Mouse (Mus musculus) embryonic fibroblast, embryonic 13.5 days (primary cell): Measurements from ENCODE around the gene Baz2a. TPM values are rescaled to one million over a fixed set of nuclear protein-coding genes. Genes with fewer than 3 reads are reported as not detected.

Experiments used
- H3K27ac ChIP-seq: 2 replicates; pipeline ENCODE4 v1.5.1; 2012; ENCODE audit warnings: low read length, control low read depth, inconsistent platforms; ENCODE audit not compliant: insufficient read depth
- H3K4me1 ChIP-seq: 2 replicates; pipeline ENCODE4 v1.6.1; 2011; ENCODE audit warnings: low read length; ENCODE audit not compliant: control insufficient read depth, insufficient read depth
- H3K4me3 ChIP-seq: 2 replicates; pipeline ENCODE4 v1.5.1; 2011; ENCODE audit warnings: mild to moderate bottlenecking, control low read depth, low read length; ENCODE audit not compliant: insufficient read depth
- CTCF ChIP-seq: IDR thresholded peaks from 2 replicates; pipeline ENCODE4 v1.5.1; 2011; ENCODE audit warnings: mild to moderate bottlenecking, control low read depth, low read length, moderate library complexity, borderline replicate concordance; ENCODE audit not compliant: insufficient read depth
- POLR2A ChIP-seq: IDR thresholded peaks from 2 replicates; pipeline ENCODE4 v1.6.1; 2011; ENCODE audit warnings: low read depth, mild to moderate bottlenecking, control low read depth, low read length, moderate library complexity
- polyA plus RNA-seq: library from polyadenylated mRNA; stranded (reverse); fragments of >200 nt; gene quantifications from 2 replicates; pipeline ENCODE4 v1.2.4, GENCODE M21; 2011; ENCODE audit warnings: low read depth; ENCODE audit not compliant: missing spikeins, insufficient read length

The Baz2a gene
- polyA plus RNA-seq, 1 experiment, result 32.4 TPM

DNA sequence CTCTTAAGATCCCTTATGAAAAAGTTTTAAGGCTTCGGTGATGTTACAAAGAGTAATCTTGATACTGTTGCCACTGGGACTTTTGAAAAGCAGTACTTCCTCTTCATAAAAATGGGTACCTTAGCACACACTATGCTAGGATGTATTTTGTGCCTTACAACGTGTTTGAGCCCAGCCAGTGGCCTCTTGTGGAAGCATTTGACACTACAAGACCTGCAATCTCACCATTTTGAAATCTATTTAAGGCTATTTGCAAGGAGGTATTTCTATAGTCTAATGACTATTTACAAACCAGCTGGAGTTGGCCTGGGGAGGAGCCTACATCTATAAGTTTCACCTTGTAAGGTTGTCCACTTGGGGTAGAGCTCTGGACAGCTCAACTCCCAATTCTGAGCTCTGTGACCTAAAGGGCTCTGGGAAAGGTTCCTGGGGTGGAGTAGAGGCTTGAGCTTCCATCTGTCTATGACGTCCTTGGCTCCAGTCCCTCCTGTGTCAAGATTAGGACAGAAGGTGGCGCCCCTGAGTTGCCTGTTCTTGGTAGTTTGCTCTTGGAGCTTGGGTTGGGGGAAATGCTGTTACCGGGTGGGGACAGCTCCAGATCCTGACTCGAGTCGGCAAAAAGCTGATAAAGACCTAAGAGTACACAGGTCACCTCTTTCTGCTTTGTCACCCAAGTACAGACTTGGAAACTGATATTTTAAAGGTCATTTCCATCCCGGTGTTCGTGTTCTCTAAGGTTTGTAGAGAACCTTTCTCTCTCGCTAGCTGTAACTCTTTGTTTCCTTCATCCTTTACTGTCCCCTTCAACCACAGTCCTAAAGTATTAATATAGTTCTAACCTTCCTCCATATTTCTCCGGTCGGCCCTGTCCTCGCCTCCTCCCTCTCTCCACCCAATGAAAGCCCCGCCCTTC, 470 bp upstream of the Baz2a start:
- TF ChIP-seq POLR2A, result peak; percentile 35
- TF ChIP-seq CTCF, result peak; percentile 65; the same call in 1 of the 2 replicates
- Histone ChIP-seq H3K4me3 (no peak overlapping the region), H3K4me1 (peaks cover 2% of the 10 kb centered on the region; the same call in 1 of the 2 replicates), H3K27ac (peak overlapping the region; percentile 88)

DNA sequence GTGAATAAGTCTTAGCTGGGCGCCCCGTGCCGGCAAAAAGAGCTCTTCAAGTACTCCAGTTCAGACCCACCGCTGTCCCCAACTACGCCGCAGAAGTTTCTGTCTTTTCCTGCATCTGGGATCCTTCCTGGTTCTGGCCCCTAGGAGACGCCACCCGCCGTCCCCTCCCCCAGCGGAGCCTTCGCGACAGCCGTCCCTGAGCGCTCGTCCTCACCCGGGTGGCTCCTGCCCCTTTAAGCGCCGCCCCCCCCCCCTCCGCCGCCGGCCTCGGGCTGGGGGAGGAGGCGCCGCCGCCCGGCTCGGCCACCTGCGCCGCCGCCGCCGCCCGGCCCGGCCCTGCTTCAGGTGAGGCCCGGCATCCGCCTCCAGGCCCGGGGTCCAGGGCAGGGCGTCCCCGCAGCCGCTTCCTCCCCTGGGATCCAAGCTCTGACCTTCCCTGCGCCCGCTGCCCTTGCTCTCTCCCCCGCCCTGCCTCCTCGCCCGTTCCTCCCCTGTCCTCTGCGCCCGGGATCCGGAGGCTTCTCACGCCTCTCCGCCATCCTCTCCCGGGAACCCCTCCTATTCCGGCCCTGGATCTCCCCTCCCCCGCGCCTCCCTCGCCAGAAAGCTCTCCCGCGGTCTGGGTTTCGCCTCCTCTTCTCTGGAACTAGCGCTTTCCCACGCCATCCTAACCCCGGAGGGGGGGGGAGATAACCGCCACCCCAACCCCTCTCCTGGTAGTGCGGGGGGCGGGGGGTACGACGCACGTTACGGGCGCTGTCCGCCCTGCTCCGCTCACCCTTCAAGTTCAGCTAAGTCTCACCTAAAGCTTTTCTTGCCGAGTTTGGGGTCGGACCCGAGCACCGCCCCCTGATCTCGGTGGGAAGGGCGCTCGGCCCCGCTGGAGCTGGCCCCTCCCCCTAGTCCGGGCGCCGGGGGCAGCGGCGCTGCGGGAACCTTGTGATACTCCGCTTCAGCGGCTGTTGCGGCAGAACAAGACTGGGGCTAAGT, 1.4 kb downstream of the Baz2a start:
- TF ChIP-seq CTCF (no peak), POLR2A (peak; percentile 48)
- Histone ChIP-seq H3K4me1 (peaks cover 5% of the 10 kb centered on the region; the same call in 1 of the 2 replicates), H3K4me3 (peak overlapping the region; percentile 51), H3K27ac (peak overlapping the region; percentile 89)

DNA sequence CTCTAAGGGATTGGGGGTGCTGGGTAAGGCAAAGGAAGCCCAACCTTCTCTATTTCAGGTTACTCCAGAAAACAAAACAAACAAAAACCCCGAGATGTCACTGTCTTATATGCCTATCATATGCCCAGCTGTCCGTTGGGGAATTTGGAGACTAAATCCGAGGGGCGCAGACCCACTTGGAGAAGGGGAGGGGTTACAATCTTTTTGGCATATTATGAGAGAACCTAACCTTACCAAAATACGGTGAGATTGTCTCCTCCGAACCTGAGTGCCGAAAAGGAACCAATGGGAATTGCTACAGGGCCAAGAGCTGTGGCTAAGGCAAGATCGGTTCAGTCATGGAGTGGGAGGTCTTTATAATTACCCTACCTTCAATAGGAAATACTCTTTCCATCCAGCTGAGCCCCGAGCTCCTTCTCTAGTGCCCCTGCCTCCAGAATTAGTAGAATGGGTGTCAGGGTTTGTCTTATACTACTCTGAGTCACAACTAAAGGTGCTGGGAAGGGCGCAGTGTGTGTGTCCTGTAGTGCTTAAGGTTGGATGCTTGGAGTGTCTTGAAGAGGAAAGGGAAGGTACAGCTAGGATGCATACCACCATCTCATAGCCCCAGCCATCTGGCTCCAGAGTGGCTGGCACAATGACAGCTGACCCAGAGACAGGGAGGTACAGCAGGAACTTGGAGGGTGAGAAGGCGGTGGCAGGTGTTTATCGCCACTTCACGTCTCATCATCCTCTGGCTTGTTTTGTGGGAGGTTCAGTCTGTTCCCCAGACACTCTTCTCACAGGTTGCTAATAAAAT, 2.3 kb downstream of the Baz2a start:
- 0 out of 2 replicates have a peak, but pooled peaks have one; percentile 9 for TF ChIP-seq POLR2A
- no peak for TF ChIP-seq CTCF
- peaks cover 5% of the 10 kb centered on the region; the same call in 1 of the 2 replicates for H3K4me1 ChIP-seq
- H3K27ac ChIP-seq, result peak overlapping the region; percentile 89

DNA sequence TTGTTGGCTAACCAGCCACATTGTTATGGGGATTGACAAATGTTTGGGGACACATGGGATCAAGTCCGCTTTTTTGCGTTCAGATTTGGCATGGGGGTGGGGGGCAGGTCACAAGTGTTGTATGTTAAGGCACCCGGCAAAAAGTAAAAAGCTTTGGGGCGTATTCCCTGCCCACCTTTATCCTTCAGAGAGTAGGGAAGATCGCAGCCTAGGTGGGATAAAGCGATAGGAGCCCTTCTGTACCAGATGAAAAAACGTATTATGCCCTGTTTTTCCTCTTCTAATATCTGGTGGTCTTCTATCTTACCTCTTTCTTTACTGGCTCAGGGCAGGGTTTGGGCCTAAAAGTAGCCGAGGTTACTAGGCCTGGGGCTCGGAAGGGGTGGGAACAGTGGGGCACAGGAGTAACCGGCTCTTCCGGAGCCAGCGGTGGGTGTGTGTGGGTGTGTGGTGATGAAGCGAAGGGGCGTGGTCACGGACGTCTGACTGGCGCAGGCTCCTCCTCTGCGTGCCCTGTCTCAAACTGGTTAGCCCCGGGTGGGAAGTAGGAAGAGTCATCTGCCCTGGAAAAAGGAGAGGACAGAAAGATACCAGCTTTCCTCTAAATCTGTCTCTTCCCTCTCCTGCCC, 3.1 kb downstream of the Baz2a start:
- Histone ChIP-seq H3K4me3 (peak overlapping the region; percentile 49; the same call in 1 of the 2 replicates), H3K27ac (0 out of 2 replicates have a peak overlapping the region, but pooled peaks have one; percentile 19), H3K4me1 (peaks cover 5% of the 10 kb centered on the region; the same call in 1 of the 2 replicates)
- TF ChIP-seq POLR2A (no peak), CTCF (no peak)

More for the DNA sequence above, 2.3 kb downstream of the Baz2a start:
- H3K4me3 ChIP-seq, result peak overlapping the region; percentile 49

DNA sequence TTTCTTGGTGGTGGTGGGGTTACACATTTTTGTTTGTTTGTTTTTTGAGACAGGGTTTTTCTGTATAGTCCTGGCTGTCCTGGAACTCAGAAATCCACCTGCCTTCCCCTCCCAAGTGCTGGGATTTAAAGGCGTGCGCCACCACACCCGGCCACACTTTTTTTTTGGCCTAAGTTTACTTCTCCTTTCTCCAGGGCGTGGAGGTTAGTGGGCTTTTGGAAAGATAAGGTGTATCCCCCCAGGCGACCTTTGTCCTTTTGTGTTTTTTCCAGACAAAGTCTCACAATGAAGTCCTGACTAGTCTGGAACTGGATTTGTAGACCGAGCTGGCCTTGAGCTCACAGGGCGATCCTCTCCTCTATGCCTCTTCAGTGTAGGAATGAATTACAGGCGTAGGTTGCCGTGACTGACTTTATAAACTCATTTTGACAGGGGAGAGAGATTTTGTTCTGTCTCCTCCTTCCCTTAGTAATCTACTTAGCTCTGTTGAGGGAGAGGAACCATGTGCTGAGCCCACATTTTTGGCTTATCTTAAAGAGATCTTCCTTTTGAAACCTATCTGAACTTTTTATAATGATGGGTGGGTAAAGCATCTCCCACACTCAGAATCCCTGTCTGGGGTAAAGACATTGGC, 3.7 kb downstream of the Baz2a start:
- Histone ChIP-seq H3K27ac (no peak overlapping the region), H3K4me3 (no peak overlapping the region), H3K4me1 (peaks cover 5% of the 10 kb centered on the region; the same call in 1 of the 2 replicates)
- TF ChIP-seq POLR2A, result no peak
- no peak for TF ChIP-seq CTCF

DNA sequence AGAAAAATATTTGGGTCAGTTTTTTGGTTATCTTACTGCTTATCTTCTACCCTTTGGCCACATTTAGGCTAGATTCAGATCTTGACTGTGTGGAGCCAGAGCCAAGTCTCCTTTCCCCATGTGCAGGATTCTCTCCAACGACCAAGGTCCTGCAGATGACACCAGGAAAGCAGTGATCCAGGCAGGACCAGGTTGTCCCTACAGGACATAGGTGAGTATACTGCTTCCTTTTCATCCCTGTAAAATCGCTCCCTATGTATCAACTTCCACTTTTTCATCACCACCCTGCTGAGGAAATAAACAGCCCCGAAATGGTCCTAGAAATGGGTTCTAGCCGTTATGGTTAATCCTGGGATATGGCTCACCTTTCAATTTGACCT, 4.9 kb downstream of the Baz2a start:
- H3K4me3 ChIP-seq, result no peak overlapping the region
- TF ChIP-seq POLR2A, result no peak
- no peak for TF ChIP-seq CTCF
- H3K4me1 ChIP-seq, result peaks cover 5% of the 10 kb centered on the region; the same call in 1 of the 2 replicates
- H3K27ac ChIP-seq, result no peak overlapping the region

DNA sequence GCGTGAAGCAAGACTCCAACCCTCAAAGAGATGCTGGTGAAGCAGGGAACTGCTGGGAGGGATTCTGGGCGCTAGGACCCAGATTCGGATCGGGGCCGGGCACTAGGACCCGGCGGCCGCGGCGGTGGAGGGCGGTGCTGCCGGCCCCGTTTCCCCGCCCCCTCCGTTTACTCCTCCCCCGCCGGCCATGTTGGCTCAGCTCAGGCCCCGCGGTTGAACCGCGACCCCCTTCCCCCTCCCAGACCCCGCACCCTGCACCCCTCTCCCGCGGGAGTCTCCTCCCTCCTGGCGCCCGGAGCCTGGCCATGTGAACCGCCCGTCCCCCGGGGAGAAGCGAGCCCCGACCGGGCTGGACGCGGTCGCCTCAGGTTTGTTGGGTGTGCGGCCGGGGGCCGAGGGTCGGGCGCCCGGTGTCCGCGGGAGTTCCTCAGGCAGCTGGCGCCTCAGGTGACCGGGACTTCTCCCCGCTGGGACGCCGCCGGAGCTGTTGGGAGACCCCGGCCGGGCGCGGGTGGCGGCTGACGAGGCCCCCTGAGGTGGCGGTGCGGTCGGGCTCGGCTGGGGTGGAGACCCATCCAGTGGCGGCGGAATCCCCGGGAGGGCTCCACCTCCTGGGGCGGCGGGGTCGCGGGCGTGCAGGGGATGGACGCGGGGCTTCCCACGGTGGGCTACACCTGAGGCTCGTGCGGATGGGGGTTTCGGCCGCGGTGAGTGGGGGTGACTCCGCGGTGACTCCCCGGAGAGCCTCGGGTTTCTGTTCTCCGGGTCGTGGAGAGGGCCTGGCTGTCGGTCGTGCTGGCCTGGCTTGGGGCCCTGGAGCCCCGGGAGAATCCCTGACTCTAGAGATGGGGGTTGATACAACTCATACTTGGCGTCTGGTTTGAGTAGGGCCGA, 5.6 kb downstream of the Baz2a start:
- Histone ChIP-seq H3K27ac (peak overlapping the region; percentile 1), H3K4me1 (peaks cover 5% of the 10 kb centered on the region; the same call in 1 of the 2 replicates)

More for the DNA sequence above, 5.6 kb downstream of the Baz2a start:
- peak overlapping the region; percentile 61 for H3K4me3 ChIP-seq
- TF ChIP-seq CTCF (no peak), POLR2A (peak; percentile 29; the same call in 1 of the 2 replicates)
